Mouse (Mus musculus): Measurements from ENCODE around the gene Adprhl2. TPM values are rescaled to one million over a fixed set of nuclear protein-coding genes. Genes with fewer than 3 reads are reported as not detected.

The Adprhl2 gene
- polyA plus RNA-seq, 1 experiment from 2014 or later: 44.6 TPM

DNA sequence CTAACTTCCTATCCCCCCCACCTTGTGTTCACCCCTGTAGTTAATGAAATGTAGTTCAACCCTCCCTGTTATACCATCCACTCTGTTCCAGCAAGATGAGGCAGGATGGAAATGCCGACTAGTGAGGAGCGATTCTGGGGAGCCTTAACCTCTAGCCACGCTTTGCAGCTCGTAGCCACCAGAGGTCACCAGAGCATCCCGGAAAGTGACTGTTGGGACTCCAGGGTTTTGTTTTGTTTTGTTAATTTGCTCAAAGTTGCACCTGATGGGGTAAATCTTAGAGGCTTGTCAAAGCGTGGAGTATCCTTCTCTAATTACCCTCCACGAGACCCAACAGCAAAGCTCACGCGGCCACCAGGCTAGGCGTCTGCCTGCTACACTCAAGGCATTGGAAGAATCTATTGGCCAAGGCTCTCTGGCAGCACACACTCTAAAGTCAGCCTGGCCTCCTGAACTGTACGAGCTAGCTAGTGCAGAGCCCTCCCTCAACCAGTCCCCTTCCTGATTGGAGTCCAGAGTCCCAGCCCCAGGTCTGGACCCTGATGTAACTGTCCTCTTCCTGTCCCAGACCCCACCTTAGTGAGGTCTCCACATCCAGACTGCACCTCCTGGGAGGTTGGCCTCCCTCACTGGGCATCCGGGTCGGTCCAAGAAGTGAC, 43.5 kb downstream of the Adprhl2 start:
- Histone ChIP-seq H3K4me1 (ENCODE audit: control insufficient read depth, insufficient read depth, low read length) (0 out of 2 replicates have a peak, but pooled peaks cover 2% of the 10 kb centered on the region), H3K9ac (replicated peaks; ENCODE audit: low read length) (peak overlapping the region; percentile 18; the same call in 1 of the 2 replicates), H3K36me3 (replicated peaks; ENCODE audit: control insufficient read depth, insufficient read depth, low read depth, low read length) (0 out of 2 replicates have a peak, but pooled peaks cover 4% of the 10 kb centered on the region), H3K9me3 (replicated peaks; ENCODE audit: control insufficient read depth, low read length) (no peaks in the 10 kb centered on the region), H3K4me3 (ENCODE audit: low read depth, low read length) (no peak overlapping the region), H3K27me3 (ENCODE audit: control insufficient read depth, insufficient read depth, low read length) (no peaks in the 10 kb centered on the region), H3K27ac (replicated peaks; ENCODE audit: low read depth, low read length) (peak overlapping the region; percentile 30; the same call in 1 of the 2 replicates), H3K4me2 (ENCODE audit: low read depth, low read length) (0 out of 2 replicates have a peak overlapping the region, but pooled peaks have one; percentile 13)
- 3% methylated on average over 13 of the region's 13 CpGs for whole genome bisulfite sequencing
- ATAC-seq (replicated peaks; ENCODE audit: insufficient number of reproducible peaks, low FRiP score, low TSS enrichment, low read depth) (peak; percentile 75), DNase-seq (ENCODE audit: low spot score) (peak; percentile 85)

DNA sequence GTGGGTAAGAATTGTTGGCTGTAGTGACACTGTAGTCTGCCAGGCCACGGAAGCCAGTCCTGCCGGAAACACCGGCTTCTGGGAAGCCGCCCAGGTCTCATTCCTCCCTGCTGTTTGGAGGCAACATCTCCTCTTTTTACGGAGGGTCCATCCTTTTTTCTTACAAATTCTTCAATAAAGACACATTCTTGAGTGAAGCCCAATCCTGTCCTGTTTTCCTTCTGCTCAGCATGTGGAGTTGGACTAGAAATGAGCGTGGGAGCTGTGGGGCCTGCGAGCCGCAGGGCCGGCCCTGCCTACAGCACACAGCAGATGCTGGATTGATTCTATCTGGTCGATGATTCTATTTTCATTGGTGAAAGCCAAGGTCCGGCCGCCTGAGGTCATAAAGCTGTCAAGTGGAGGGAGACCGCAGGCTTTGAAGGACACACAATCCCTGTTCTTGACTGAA, 45.8 kb downstream of the Adprhl2 start:
- no peak overlapping the region for H3K4me3 ChIP-seq (ENCODE audit: low read depth, low read length)
- peaks cover 6% of the 10 kb centered on the region; the same call in 1 of the 2 replicates for H3K36me3 ChIP-seq (replicated peaks; ENCODE audit: control insufficient read depth, insufficient read depth, low read depth, low read length)
- DNase-seq (ENCODE audit: low spot score) (no peak), ATAC-seq (replicated peaks; ENCODE audit: insufficient number of reproducible peaks, low FRiP score, low TSS enrichment, low read depth) (no peak)
- H3K27ac ChIP-seq (replicated peaks; ENCODE audit: low read depth, low read length): no peak overlapping the region
- H3K9ac ChIP-seq (replicated peaks; ENCODE audit: low read length): no peak overlapping the region
- no peak overlapping the region for H3K4me2 ChIP-seq (ENCODE audit: low read depth, low read length)
- 89% methylated on average over 13 of the region's 13 CpGs for WGBS
- no peaks in the 10 kb centered on the region for H3K27me3 ChIP-seq (ENCODE audit: control insufficient read depth, insufficient read depth, low read length)
- no peaks in the 10 kb centered on the region for H3K9me3 ChIP-seq (replicated peaks; ENCODE audit: control insufficient read depth, low read length)
- 0 out of 2 replicates have a peak, but pooled peaks cover 2% of the 10 kb centered on the region for H3K4me1 ChIP-seq (ENCODE audit: control insufficient read depth, insufficient read depth, low read length)

- Histone ChIP-seq H3K27ac (replicated peaks; ENCODE audit: low read depth, low read length) (no peak overlapping the region), H3K36me3 (replicated peaks; ENCODE audit: control insufficient read depth, insufficient read depth, low read depth, low read length) (peaks cover 6% of the 10 kb centered on the region; the same call in 1 of the 2 replicates), H3K4me2 (ENCODE audit: low read depth, low read length) (no peak overlapping the region), H3K9me3 (replicated peaks; ENCODE audit: control insufficient read depth, low read length) (no peaks in the 10 kb centered on the region), H3K27me3 (ENCODE audit: control insufficient read depth, insufficient read depth, low read length) (no peaks in the 10 kb centered on the region), H3K4me1 (ENCODE audit: control insufficient read depth, insufficient read depth, low read length) (0 out of 2 replicates have a peak, but pooled peaks cover 2% of the 10 kb centered on the region), H3K9ac (replicated peaks; ENCODE audit: low read length) (no peak overlapping the region), H3K4me3 (ENCODE audit: low read depth, low read length) (no peak overlapping the region)
- DNase-seq (ENCODE audit: low spot score) (no peak), ATAC-seq (replicated peaks; ENCODE audit: insufficient number of reproducible peaks, low FRiP score, low TSS enrichment, low read depth) (no peak)
- WGBS: 92% methylated on average over 4 of the region's 4 CpGs
Measured at GRCm38 (mm10) chr4:126275081-126275480, 46.4 kb downstream of the Adprhl2 start.

- H3K36me3 ChIP-seq (replicated peaks; ENCODE audit: control insufficient read depth, insufficient read depth, low read depth, low read length): peaks cover 6% of the 10 kb centered on the region; the same call in 1 of the 2 replicates
- ATAC-seq (replicated peaks; ENCODE audit: insufficient number of reproducible peaks, low FRiP score, low TSS enrichment, low read depth) (no peak), DNase-seq (ENCODE audit: low spot score) (no peak)
- no peaks in the 10 kb centered on the region for H3K27me3 ChIP-seq (ENCODE audit: control insufficient read depth, insufficient read depth, low read length)
- no peak overlapping the region for H3K4me2 ChIP-seq (ENCODE audit: low read depth, low read length)
- H3K9me3 ChIP-seq (replicated peaks; ENCODE audit: control insufficient read depth, low read length): no peaks in the 10 kb centered on the region
- no peak overlapping the region for H3K4me3 ChIP-seq (ENCODE audit: low read depth, low read length)
- H3K9ac ChIP-seq (replicated peaks; ENCODE audit: low read length): no peak overlapping the region
- WGBS: 74% methylated on average over 13 of the region's 13 CpGs
- 0 out of 2 replicates have a peak, but pooled peaks cover 2% of the 10 kb centered on the region for H3K4me1 ChIP-seq (ENCODE audit: control insufficient read depth, insufficient read depth, low read length)
- no peak overlapping the region for H3K27ac ChIP-seq (replicated peaks; ENCODE audit: low read depth, low read length)
Measured at GRCm38 (mm10) chr4:126273753-126274152, 47.8 kb downstream of the Adprhl2 start.

DNA sequence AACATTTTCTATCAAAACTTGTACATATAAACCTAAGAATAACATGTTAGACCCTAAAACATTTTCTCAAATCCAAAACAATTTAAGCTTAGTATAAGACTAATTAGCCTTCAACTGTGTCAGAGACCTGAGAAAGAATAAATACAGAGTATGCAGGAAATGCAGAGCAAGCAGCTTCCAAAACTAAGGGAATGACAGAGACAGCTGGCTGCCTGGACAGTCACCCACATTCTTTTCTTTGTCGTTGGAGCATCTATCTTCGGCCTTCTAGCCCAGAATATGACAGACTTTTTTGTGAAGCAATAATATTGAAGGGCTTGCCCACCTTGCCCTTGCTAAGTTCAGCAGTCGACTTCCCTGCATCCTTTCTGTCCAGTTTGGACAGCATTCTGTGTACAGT, 52.2 kb downstream of the Adprhl2 start:
- ATAC-seq (replicated peaks; ENCODE audit: insufficient number of reproducible peaks, low FRiP score, low TSS enrichment, low read depth): no peak
- Histone ChIP-seq H3K27ac (replicated peaks; ENCODE audit: low read depth, low read length) (no peak overlapping the region), H3K9me3 (replicated peaks; ENCODE audit: control insufficient read depth, low read length) (no peaks in the 10 kb centered on the region), H3K4me1 (ENCODE audit: control insufficient read depth, insufficient read depth, low read length) (no peaks in the 10 kb centered on the region), H3K4me3 (ENCODE audit: low read depth, low read length) (no peak overlapping the region), H3K36me3 (replicated peaks; ENCODE audit: control insufficient read depth, insufficient read depth, low read depth, low read length) (peaks cover 6% of the 10 kb centered on the region; the same call in 1 of the 2 replicates), H3K4me2 (ENCODE audit: low read depth, low read length) (no peak overlapping the region), H3K9ac (replicated peaks; ENCODE audit: low read length) (no peak overlapping the region), H3K27me3 (ENCODE audit: control insufficient read depth, insufficient read depth, low read length) (no peaks in the 10 kb centered on the region)
- no peak for DNase-seq (ENCODE audit: low spot score)
- WGBS: 83% methylated on average over 3 of the region's 3 CpGs

Other genes starting within 250 kb of the Adprhl2 start
- gene Lsm10, start 225.1 kb downstream of the Adprhl2 start, polyA plus RNA-seq (2014; fragmentation: Nextera tagmentation; extraction: Ambion mirVana): 46.1 and 47.0 TPM in 2 replicates
- 22.7 and 23.8 TPM in 2 replicates for gene Stk40, start 217.7 kb downstream of the Adprhl2 start, polyA plus RNA-seq (2014; fragmentation: Nextera tagmentation; extraction: Ambion mirVana)
- gene Eva1b, start 174.0 kb downstream of the Adprhl2 start, polyA plus RNA-seq (2014; fragmentation: Nextera tagmentation; extraction: Ambion mirVana): 48.9 and 51.0 TPM in 2 replicates
- 4.7 and 5.0 TPM in 2 replicates for gene Sh3d21, start 158.2 kb downstream of the Adprhl2 start, polyA plus RNA-seq (2014; fragmentation: Nextera tagmentation; extraction: Ambion mirVana)
- 211 and 232 TPM in 2 replicates for gene Thrap3, start 118.9 kb downstream of the Adprhl2 start, polyA plus RNA-seq (2014; fragmentation: Nextera tagmentation; extraction: Ambion mirVana)
- gene Map7d1, start 65.4 kb downstream of the Adprhl2 start, polyA plus RNA-seq (2014; fragmentation: Nextera tagmentation; extraction: Ambion mirVana): 47.0 and 54.1 TPM in 2 replicates
- 33.8 and 36.7 TPM in 2 replicates for gene Trappc3, start 59.4 kb downstream of the Adprhl2 start, polyA plus RNA-seq (2014; fragmentation: Nextera tagmentation; extraction: Ambion mirVana)
- 15.7 and 18.1 TPM in 2 replicates for gene Col8a2, start 34.9 kb downstream of the Adprhl2 start, polyA plus RNA-seq (2014; fragmentation: Nextera tagmentation; extraction: Ambion mirVana)
- 3.4 and 3.5 TPM in 2 replicates for gene Tekt2, start 4.0 kb upstream of the Adprhl2 start, polyA plus RNA-seq (2014; fragmentation: Nextera tagmentation; extraction: Ambion mirVana)
- 10.2 and 12.8 TPM in 2 replicates for gene Ago3, start 107.9 kb upstream of the Adprhl2 start, polyA plus RNA-seq (2014; fragmentation: Nextera tagmentation; extraction: Ambion mirVana)
- 10.6 and 11.0 TPM in 2 replicates for gene Ago1, start 146.9 kb upstream of the Adprhl2 start, polyA plus RNA-seq (2014; fragmentation: Nextera tagmentation; extraction: Ambion mirVana)
- gene Ago4, start 211.8 kb upstream of the Adprhl2 start, polyA plus RNA-seq (2014; fragmentation: Nextera tagmentation; extraction: Ambion mirVana): 1.3 and 1.9 TPM in 2 replicates
- 51.6 and 54.4 TPM in 2 replicates for gene Clspn, start 235.2 kb upstream of the Adprhl2 start, polyA plus RNA-seq (2014; fragmentation: Nextera tagmentation; extraction: Ambion mirVana)